Mouse (Mus musculus) CH12.LX (cell line): Measurements from ENCODE around the gene Pml. TPM values are rescaled to one million over a fixed set of nuclear protein-coding genes. Genes with fewer than 3 reads are reported as not detected.

Source experiments
- polyA plus RNA-seq: library from polyadenylated mRNA; unstranded; fragments of >175 nt; gene quantifications from 2 replicates; pipeline ENCODE4 v1.2.1, GENCODE M21; 2012; ENCODE audit warnings: low read depth; ENCODE audit not compliant: insufficient read length
- total RNA-seq, 2 experiments: library from RNA; depleted of rRNA; stranded (reverse); fragments of 300-350 nt in 1 of 2; fragments of >200 nt in 1 of 2; gene quantifications; 2 replicates each; pipeline ENCODE4 v1.2.3; 2012 to 2014

Gene Pml
- total and polyA plus RNA-seq, 3 experiments, result 8.3 to 56.9 (median 21.2) TPM

Other genes starting within 250 kb of the Pml start
- gene Cyp11a1, start 243.4 kb downstream of the Pml start, total RNA-seq (2012; rRNA removed), result 2.6 and 4.6 TPM in 2 replicates
- gene Cyp11a1, start 243.4 kb downstream of the Pml start, total RNA-seq (2014; rRNA removed), result 8.3 and 9.0 TPM in 2 replicates
- 12.1 and 12.8 TPM in 2 replicates for gene Cyp11a1, start 243.4 kb downstream of the Pml start, polyA plus RNA-seq
- 0.08 TPM in 1 of 2 replicates, not detected in the other for gene Stra6, start 186.0 kb downstream of the Pml start, total RNA-seq (2012; rRNA removed)
- 0.08 TPM in 1 of 2 replicates, not detected in the other for gene Stra6, start 186.0 kb downstream of the Pml start, total RNA-seq (2014; rRNA removed)
- gene Stra6, start 186.0 kb downstream of the Pml start, polyA plus RNA-seq, result 0.08 and 0.09 TPM in 2 replicates
- not detected in 2 replicates for gene Ccdc33, start 131.0 kb downstream of the Pml start, total RNA-seq (2012; rRNA removed)
- gene Ccdc33, start 131.0 kb downstream of the Pml start, total RNA-seq (2014; rRNA removed), result 0.21 TPM in 1 of 2 replicates, not detected in the other
- gene Ccdc33, start 131.0 kb downstream of the Pml start, polyA plus RNA-seq, result 0.27 and 1.0 TPM in 2 replicates
- not detected in 2 replicates for gene Islr, start 45.5 kb downstream of the Pml start, total RNA-seq (2012; rRNA removed)
- gene Islr, start 45.5 kb downstream of the Pml start, total RNA-seq (2014; rRNA removed), result not detected in 2 replicates
- not detected in 2 replicates for gene Islr, start 45.5 kb downstream of the Pml start, polyA plus RNA-seq
- not detected in 2 replicates for gene Islr2, start 45.5 kb downstream of the Pml start, total RNA-seq (2012; rRNA removed)
- not detected in 2 replicates for gene Islr2, start 45.5 kb downstream of the Pml start, total RNA-seq (2014; rRNA removed)
- 0.35 TPM in 1 of 2 replicates, not detected in the other for gene Islr2, start 45.5 kb downstream of the Pml start, polyA plus RNA-seq
- 40.7 and 41.1 TPM in 2 replicates for gene Stoml1, start 3.4 kb upstream of the Pml start, total RNA-seq (2012; rRNA removed)
- gene Stoml1, start 3.4 kb upstream of the Pml start, total RNA-seq (2014; rRNA removed), result 35.3 and 35.4 TPM in 2 replicates
- gene Stoml1, start 3.4 kb upstream of the Pml start, polyA plus RNA-seq, result 34.0 and 35.4 TPM in 2 replicates
- gene Loxl1, start 63.4 kb upstream of the Pml start, total RNA-seq (2012; rRNA removed), result not detected in 2 replicates
- gene Loxl1, start 63.4 kb upstream of the Pml start, total RNA-seq (2014; rRNA removed), result not detected in 2 replicates
- not detected in 2 replicates for gene Loxl1, start 63.4 kb upstream of the Pml start, polyA plus RNA-seq
- not detected in 2 replicates for gene Tbc1d21, start 120.7 kb upstream of the Pml start, total RNA-seq (2012; rRNA removed)
- not detected in 2 replicates for gene Tbc1d21, start 120.7 kb upstream of the Pml start, total RNA-seq (2014; rRNA removed)
- 4.5 and 4.6 TPM in 2 replicates for gene Tbc1d21, start 120.7 kb upstream of the Pml start, polyA plus RNA-seq
- 3.0 and 5.5 TPM in 2 replicates for gene Insyn1, start 238.8 kb upstream of the Pml start, total RNA-seq (2012; rRNA removed)
- 1.1 and 2.4 TPM in 2 replicates for gene Insyn1, start 238.8 kb upstream of the Pml start, total RNA-seq (2014; rRNA removed)
- gene Insyn1, start 238.8 kb upstream of the Pml start, polyA plus RNA-seq, result 2.5 and 2.6 TPM in 2 replicates